Mouse (Mus musculus) heart, postnatal 0 days (tissue): Measurements from ENCODE around the gene Ism1. TPM values are rescaled to one million over a fixed set of nuclear protein-coding genes. Genes with fewer than 3 reads are reported as not detected.
A peak's percentile ranks its signal among the peaks of the same experiment; 100 is the strongest.

Experiments
- ATAC-seq: fragments of 200-750 bp; cut with Nextera tagmentation; 2 replicates; pipeline ENCODE4 v1.8.0; 2017; ENCODE audit warnings: low read depth, moderate number of reproducible peaks, moderate library complexity; ENCODE audit not compliant: insufficient read depth
- DNase-seq: peaks from one replicate; pipeline ENCODE4 v3.0.0-alpha.2; 2016; ENCODE audit warnings: low spot score
- H3K27ac ChIP-seq: fragments of 300-500 bp; sonication (generic); 2 replicates; pipeline ENCODE4 v1.5.1; 2014; ENCODE audit warnings: low read depth, mild to moderate bottlenecking
- H3K27me3 ChIP-seq: fragments of 300-500 bp; sonication (generic); 2 replicates; pipeline ENCODE4 v1.6.1; 2014; ENCODE audit warnings: low read length, mixed read lengths; ENCODE audit not compliant: control insufficient read depth, insufficient read depth
- H3K36me3 ChIP-seq: fragments of 300-500 bp; sonication (generic); replicated peaks from 2 replicates; pipeline ENCODE4 v1.6.1; 2014; ENCODE audit warnings: low read length, mixed read lengths; ENCODE audit not compliant: control insufficient read depth, insufficient read depth
- H3K4me1 ChIP-seq: fragments of 300-500 bp; sonication (generic); 2 replicates; pipeline ENCODE4 v1.6.1; 2014; ENCODE audit warnings: antibody characterized with exemption; ENCODE audit not compliant: control insufficient read depth, insufficient read depth
- H3K4me2 ChIP-seq: fragments of 300-500 bp; sonication (generic); 2 replicates; pipeline ENCODE4 v1.6.1; 2014; ENCODE audit warnings: low read depth, mild to moderate bottlenecking, low read length, moderate library complexity
- H3K4me3 ChIP-seq: fragments of 300-500 bp; sonication (generic); 2 replicates; pipeline ENCODE4 v1.5.1; 2014; ENCODE audit warnings: low read depth, low read length
- H3K9ac ChIP-seq: fragments of 300-500 bp; sonication (generic); replicated peaks from 2 replicates; pipeline ENCODE4 v1.6.1; 2014; ENCODE audit warnings: low read depth, low read length, mixed read lengths
- H3K9me3 ChIP-seq: fragments of 300-500 bp; sonication (generic); replicated peaks from 2 replicates; pipeline ENCODE4 v1.6.1; 2016; ENCODE audit warnings: low read length; ENCODE audit not compliant: control insufficient read depth
- CTCF ChIP-seq: IDR thresholded peaks from 2 replicates; pipeline ENCODE4 v1.5.1; 2016; ENCODE audit warnings: antibody characterized with exemption, control low read depth, low read depth
- EP300 ChIP-seq: IDR thresholded peaks from 2 replicates; pipeline ENCODE4 v1.6.1; 2016; ENCODE audit warnings: antibody characterized with exemption, low read depth
- WGBS: fragments of 180-500 bp; shearing (Covaris S2); extraction: QIAGEN DNeasy Blood & Tissue Kit; methylation state at CpG from one replicate; pipeline ENCODE4 v1.1.7; 2014; 5-methylcytosine and 5-hydroxymethylcytosine counted together
- polyA plus RNA-seq: library from polyadenylated mRNA; unstranded; fragments of >200 nt; fragmentation: Nextera tagmentation; extraction: Ambion mirVana; gene quantifications from 2 replicates; pipeline ENCODE4 v1.2.1, GENCODE M21; 2015
- total RNA-seq: library from RNA; depleted of rRNA; stranded (reverse); fragments of >200 nt; gene quantifications from 2 replicates; pipeline ENCODE4 v1.2.3, GENCODE M21; 2014; ENCODE audit warnings: low replicate concordance; rRNA removed

Gene Ism1
- 2.3 TPM in 1 of 2 replicates, not detected in the other for total RNA-seq
- 0.16 and 0.30 TPM in 2 replicates for polyA plus RNA-seq

- H3K27me3 ChIP-seq, result peaks cover 32% of the 10 kb centered on the region
- H3K4me1 ChIP-seq, result no peaks in the 10 kb centered on the region
- ATAC-seq (peak; percentile 44), DNase-seq (no peak)
- no peaks in the 10 kb centered on the region for H3K36me3 ChIP-seq
- TF ChIP-seq EP300 (no peak), CTCF (no peak)
- WGBS, result under 1% methylated on average over 26 of the region's 39 CpGs
- H3K27ac ChIP-seq, result no peak within 1 kb of the TSS; the same call in 1 of the 2 replicates
- no peaks in the 10 kb centered on the region for H3K9me3 ChIP-seq
- H3K4me3 ChIP-seq, result peak within 1 kb of the TSS; percentile 81
- H3K9ac ChIP-seq, result peak within 1 kb of the TSS; percentile 57
- peak within 1 kb of the TSS; percentile 96 for H3K4me2 ChIP-seq
Observed at GRCm38 (mm10) chr2:139677809-139678274, at the start of gene Ism1. Gene Ism1, plus strand, starts transcription at chr2:139678178.

- H3K4me3 ChIP-seq, result no peak overlapping the region
- WGBS, result 58% methylated on average over 4 of the region's 4 CpGs
- no peak overlapping the region for H3K9ac ChIP-seq
- H3K27ac ChIP-seq, result no peak overlapping the region
- DNase-seq, result no peak
- H3K27me3 ChIP-seq, result no peaks in the 10 kb centered on the region
- TF ChIP-seq CTCF (no peak), EP300 (no peak)
- no peak overlapping the region for H3K4me2 ChIP-seq
- H3K4me1 ChIP-seq, result no peaks in the 10 kb centered on the region
- H3K9me3 ChIP-seq, result no peaks in the 10 kb centered on the region
- H3K36me3 ChIP-seq, result no peaks in the 10 kb centered on the region
- no peak for ATAC-seq
Observed at GRCm38 (mm10) chr2:139628731-139629130, 49.2 kb upstream of the Ism1 start.

- no peaks in the 10 kb centered on the region for H3K4me1 ChIP-seq
- H3K36me3 ChIP-seq, result no peaks in the 10 kb centered on the region
- WGBS, result 89% methylated on average over 3 of the region's 3 CpGs
- no peak overlapping the region for H3K4me2 ChIP-seq
- H3K27ac ChIP-seq, result no peak overlapping the region
- ATAC-seq (no peak), DNase-seq (no peak)
- no peak overlapping the region for H3K4me3 ChIP-seq
- H3K9ac ChIP-seq, result no peak overlapping the region
- TF ChIP-seq EP300 (no peak), CTCF (no peak)
- H3K27me3 ChIP-seq, result no peaks in the 10 kb centered on the region
- no peaks in the 10 kb centered on the region for H3K9me3 ChIP-seq
Observed at GRCm38 (mm10) chr2:139629653-139630052, 48.3 kb upstream of the Ism1 start.

- Histone ChIP-seq H3K4me3 (no peak overlapping the region), H3K36me3 (no peaks in the 10 kb centered on the region), H3K27me3 (no peaks in the 10 kb centered on the region), H3K9me3 (no peaks in the 10 kb centered on the region), H3K4me2 (no peak overlapping the region), H3K9ac (no peak overlapping the region), H3K4me1 (no peaks in the 10 kb centered on the region), H3K27ac (no peak overlapping the region)
- ATAC-seq (no peak), DNase-seq (no peak)
- TF ChIP-seq EP300 (no peak), CTCF (no peak)
- 62% methylated on average over 4 of the region's 4 CpGs for WGBS
Observed at GRCm38 (mm10) chr2:139634506-139634905, 43.5 kb upstream of the Ism1 start.

GRCm38 (mm10) chr2:139637861-139638260 lies 40.1 kb upstream of the Ism1 start:
- Histone ChIP-seq H3K4me1 (no peaks in the 10 kb centered on the region), H3K9ac (no peak overlapping the region), H3K27ac (no peak overlapping the region), H3K36me3 (no peaks in the 10 kb centered on the region), H3K4me2 (no peak overlapping the region), H3K9me3 (no peaks in the 10 kb centered on the region), H3K27me3 (no peaks in the 10 kb centered on the region), H3K4me3 (no peak overlapping the region)
- ATAC-seq, result no peak; the same call in 1 of the 2 replicates
- no peak for DNase-seq
- 32% methylated on average over 2 of the region's 2 CpGs for WGBS
- TF ChIP-seq CTCF, result no peak
- TF ChIP-seq EP300, result no peak

GRCm38 (mm10) chr2:139641757-139642385 lies 36.1 kb upstream of the Ism1 start:
- no peaks in the 10 kb centered on the region for H3K9me3 ChIP-seq
- WGBS, result 58% methylated on average over 7 of the region's 7 CpGs
- ATAC-seq, result no peak

More at GRCm38 (mm10) chr2:139641757-139642385, 36.1 kb upstream of the Ism1 start:
- TF ChIP-seq CTCF (no peak), EP300 (no peak)
- Histone ChIP-seq H3K4me2 (no peak overlapping the region), H3K27me3 (no peaks in the 10 kb centered on the region), H3K36me3 (no peaks in the 10 kb centered on the region), H3K9ac (no peak overlapping the region), H3K4me3 (no peak overlapping the region), H3K27ac (no peak overlapping the region), H3K4me1 (no peaks in the 10 kb centered on the region)
- DNase-seq, result no peak
